ENCODE assay signal across 22 mouse cellular contexts in the genomic region with DNA sequence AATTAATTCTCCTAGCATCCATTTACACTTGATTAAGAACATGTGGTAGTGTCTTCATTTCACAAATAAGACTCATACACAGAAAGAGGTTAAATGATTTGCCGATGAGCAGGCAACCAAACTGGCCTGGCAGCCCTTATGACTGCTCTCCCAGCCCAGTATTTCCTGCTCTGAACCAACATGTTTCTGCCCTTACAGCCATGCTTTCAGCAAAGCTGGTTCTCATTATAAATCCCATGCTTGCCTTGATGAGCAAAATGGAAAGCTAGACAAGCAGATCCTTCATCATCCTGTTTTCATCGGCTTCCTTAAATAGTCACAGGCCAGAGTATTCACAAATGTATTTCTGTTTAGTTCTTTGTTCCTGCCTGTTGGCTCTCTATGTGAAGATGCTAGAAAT. TPM values are rescaled to one million over a fixed set of nuclear protein-coding genes. Genes with fewer than 3 reads are reported as not detected.
DNase-seq lines count a peak whose midpoint lies in the region; ATAC-seq and TF ChIP-seq lines count a peak whose summit lies in the region.
"Had no signal": no experiment of that assay in that cellular context is flagged by ENCODE, and none has a peak within 500 bp of the region (broad histone marks: within the 10 kb centered on the region; RNA-seq: fewer than 3 reads in every experiment).

No protein-coding gene starts in this region.

- no peak overlapping the region for H3K4me3 ChIP-seq in hindbrain, embryonic 10.5 days
- H3K4me3 ChIP-seq in hindbrain, embryonic 12.5 days: no peak overlapping the region
- no peak overlapping the region for H3K4me3 ChIP-seq in limb, embryonic 14.5 days (replicated peaks; ENCODE audit: low read length)
- H3K4me3 ChIP-seq: embryonic facial prominence, embryonic 12.5 days; forebrain, embryonic 13.5 days; heart, adult 2 months; heart, embryonic 15.5 days; hindbrain, embryonic 15.5 days had no signal

- no peak overlapping the region for H3K4me2 ChIP-seq in hindbrain, embryonic 12.5 days (replicated peaks)
- no peak overlapping the region for H3K4me2 ChIP-seq in limb, embryonic 14.5 days (replicated peaks; ENCODE audit: low read depth, low read length, severe bottlenecking)
- H3K4me2 ChIP-seq: embryonic facial prominence, embryonic 12.5 days; forebrain, embryonic 13.5 days; heart, embryonic 11.5 days; heart, embryonic 15.5 days; hindbrain, embryonic 15.5 days had no signal

- 73% methylated on average over 2 of the region's 2 CpGs for WGBS in hindbrain, embryonic 10.5 days
- 72% methylated on average over 2 of the region's 2 CpGs for WGBS in hindbrain, embryonic 12.5 days
- 38% methylated on average over 2 of the region's 2 CpGs for WGBS in limb, embryonic 14.5 days

- no peak for TF ChIP-seq POLR2A in limb, embryonic 14.5 days (IDR thresholded peaks at IDR 0.05; ENCODE audit: borderline replicate concordance, extremely low read depth, insufficient read depth, insufficient read length)

- peak; percentile 2 for DNase-seq in hindbrain, embryonic 10.5 days (ENCODE audit: low spot score)
- DNase-seq in embryo, embryonic 11 days: peak; percentile 24
- DNase-seq in fibroblast of lung, adult 2 months (ENCODE audit: low read depth): peak; percentile 63
- peak; percentile 6 for DNase-seq in limb, embryonic 14.5 days (ENCODE audit: low spot score)
- DNase-seq in ovary, postnatal 10 days (ENCODE audit: low spot score): no peak
- no peak for DNase-seq in right cerebral cortex, postnatal 14 days
- DNase-seq in spleen, postnatal 4 days (ENCODE audit: low spot score in 2 of 2): no peak
- DNase-seq: adrenal gland, adult 2 months; adrenal gland, postnatal 36 days; cerebellum, adult 2 months; cerebellum, postnatal 10 days; forebrain, postnatal 0 days; heart, adult 2 months; heart, postnatal 14 days had no signal

- ATAC-seq in hindbrain, embryonic 12.5 days (ENCODE audit: low FRiP score): no peak
- no peak for ATAC-seq in limb, embryonic 14.5 days (ENCODE audit: low FRiP score, low read depth)
- ATAC-seq: forebrain, embryonic 13.5 days; forebrain, postnatal 0 days; intestine, embryonic 16.5 days had no signal

- no peaks in the 10 kb centered on the region for H3K4me1 ChIP-seq in hindbrain, embryonic 10.5 days (replicated peaks)
- H3K4me1 ChIP-seq in hindbrain, embryonic 12.5 days: no peaks in the 10 kb centered on the region
- H3K4me1 ChIP-seq in limb, embryonic 14.5 days (ENCODE audit: control insufficient read depth, insufficient read depth, low read length): no peaks in the 10 kb centered on the region
- H3K4me1 ChIP-seq: embryonic facial prominence, embryonic 12.5 days; forebrain, embryonic 13.5 days; heart, embryonic 15.5 days; hindbrain, embryonic 15.5 days had no signal

- no peaks in the 10 kb centered on the region for H3K9me3 ChIP-seq in hindbrain, embryonic 10.5 days
- H3K9me3 ChIP-seq in hindbrain, embryonic 12.5 days (replicated peaks): no peaks in the 10 kb centered on the region
- no peaks in the 10 kb centered on the region for H3K9me3 ChIP-seq in limb, embryonic 14.5 days (ENCODE audit: control insufficient read depth, low read length)
- H3K9me3 ChIP-seq: embryonic facial prominence, embryonic 12.5 days; forebrain, embryonic 13.5 days; heart, embryonic 15.5 days; hindbrain, embryonic 15.5 days had no signal

- H3K27ac ChIP-seq in hindbrain, embryonic 10.5 days: no peak overlapping the region
- H3K27ac ChIP-seq in hindbrain, embryonic 12.5 days: no peak overlapping the region
- H3K27ac ChIP-seq in limb, embryonic 14.5 days (replicated peaks; ENCODE audit: low read depth, low read length): no peak overlapping the region
- H3K27ac ChIP-seq: embryonic facial prominence, embryonic 12.5 days; forebrain, embryonic 13.5 days; heart, adult 2 months; heart, embryonic 15.5 days; hindbrain, embryonic 15.5 days had no signal

- H3K36me3 ChIP-seq in hindbrain, embryonic 10.5 days: no peaks in the 10 kb centered on the region
- H3K36me3 ChIP-seq in hindbrain, embryonic 12.5 days: no peaks in the 10 kb centered on the region
- H3K36me3 ChIP-seq in limb, embryonic 14.5 days (ENCODE audit: control insufficient read depth, insufficient read depth, low read length): no peaks in the 10 kb centered on the region
- H3K36me3 ChIP-seq: embryonic facial prominence, embryonic 12.5 days; heart, embryonic 15.5 days; hindbrain, embryonic 15.5 days had no signal

- no peak overlapping the region for H3K9ac ChIP-seq in hindbrain, embryonic 12.5 days
- H3K9ac ChIP-seq in limb, embryonic 14.5 days (ENCODE audit: low read depth, low read length, severe bottlenecking): no peak overlapping the region
- H3K9ac ChIP-seq: embryonic facial prominence, embryonic 12.5 days; forebrain, embryonic 13.5 days; forebrain, postnatal 0 days; heart, embryonic 15.5 days; hindbrain, embryonic 15.5 days had no signal

- no peaks in the 10 kb centered on the region for H3K27me3 ChIP-seq in hindbrain, embryonic 10.5 days (ENCODE audit: insufficient read depth, poor library complexity, severe bottlenecking)
- no peaks in the 10 kb centered on the region for H3K27me3 ChIP-seq in hindbrain, embryonic 12.5 days
- no peaks in the 10 kb centered on the region for H3K27me3 ChIP-seq in limb, embryonic 14.5 days (ENCODE audit: control insufficient read depth, insufficient read depth, low read length)
- H3K27me3 ChIP-seq: CH12.LX; embryonic facial prominence, embryonic 12.5 days; forebrain, embryonic 13.5 days; heart, embryonic 15.5 days; hindbrain, embryonic 15.5 days had no signal

RNA-seq across cellular contexts. Expression of a gene that starts 38.8 kb away (rescaled TPM):
- polyA plus RNA-seq in hindbrain, embryonic 10.5 days (2016; fragmentation: Nextera tagmentation; extraction: Ambion mirVana): 12.5 and 14.6 TPM in 2 replicates
- polyA plus RNA-seq in hindbrain, embryonic 12.5 days (2016; fragmentation: Nextera tagmentation; extraction: Ambion mirVana): 25.9 and 27.7 TPM in 2 replicates
- polyA plus RNA-seq in limb, embryonic 14.5 days (2012; rRNA removed): 25.4 and 25.7 TPM in 2 replicates
- polyA plus RNA-seq in limb, embryonic 14.5 days (2014; fragmentation: Nextera tagmentation; extraction: Ambion mirVana): 20.9 and 27.4 TPM in 2 replicates

Comparison
In these comparisons a context has a peak if more than half of its experiments do, and no peak if none do; other contexts are left out.
1. DNase-seq: peak in hindbrain, embryonic 10.5 days (single experiment), embryo, embryonic 11 days (single experiment), fibroblast of lung, adult 2 months (single experiment) and limb, embryonic 14.5 days (single experiment); none in ovary, postnatal 10 days (single experiment), right cerebral cortex, postnatal 14 days (single experiment) and spleen, postnatal 4 days (0 of 2).